Mouse (Mus musculus) olfactory bulb, adult 2 months (tissue): Measurements from ENCODE around the gene Parvb. TPM values are rescaled to one million over a fixed set of nuclear protein-coding genes. Genes with fewer than 3 reads are reported as not detected.

Source experiments
- H3K27ac ChIP-seq: fragments of 200-500 bp; 2 replicates; pipeline ENCODE4 v1.5.1; 2012; ENCODE audit warnings: low read depth, low read length; ENCODE audit not compliant: insufficient read depth
- H3K4me1 ChIP-seq: fragments of 200-500 bp; 2 replicates; pipeline ENCODE4 v1.6.1; 2012; ENCODE audit warnings: low read length; ENCODE audit not compliant: control insufficient read depth, insufficient read depth
- H3K4me3 ChIP-seq: fragments of 200-500 bp; 2 replicates; pipeline ENCODE4 v1.5.1; 2012; ENCODE audit warnings: mild to moderate bottlenecking, low read depth, low read length, moderate library complexity; ENCODE audit not compliant: insufficient read depth
- CTCF ChIP-seq: fragments of 200-500 bp; IDR thresholded peaks from 2 replicates; pipeline ENCODE4 v1.5.1; 2012; ENCODE audit warnings: low read depth, mild to moderate bottlenecking, low read length, moderate library complexity; ENCODE audit not compliant: insufficient read depth
- POLR2A ChIP-seq: fragments of 200-500 bp; IDR thresholded peaks from 2 replicates; pipeline ENCODE4 v1.6.1; 2012; ENCODE audit warnings: mild to moderate bottlenecking, low read depth, low read length, moderate library complexity; ENCODE audit not compliant: insufficient read depth
- WGBS: fragments of 180-500 bp; shearing (Covaris S2); methylation state at CpG from one replicate; pipeline ENCODE4 v1.1.7; 2018; 5-methylcytosine and 5-hydroxymethylcytosine counted together
- polyA plus RNA-seq: library from polyadenylated mRNA; stranded (reverse); fragments of >200 nt; gene quantifications from 2 replicates; pipeline ENCODE4 v1.2.4, GENCODE M21; 2012; ENCODE audit warnings: low replicate concordance; ENCODE audit not compliant: missing spikeins, insufficient read depth, insufficient read length

Parvb gene
- not detected in 2 replicates for polyA plus RNA-seq

DNA sequence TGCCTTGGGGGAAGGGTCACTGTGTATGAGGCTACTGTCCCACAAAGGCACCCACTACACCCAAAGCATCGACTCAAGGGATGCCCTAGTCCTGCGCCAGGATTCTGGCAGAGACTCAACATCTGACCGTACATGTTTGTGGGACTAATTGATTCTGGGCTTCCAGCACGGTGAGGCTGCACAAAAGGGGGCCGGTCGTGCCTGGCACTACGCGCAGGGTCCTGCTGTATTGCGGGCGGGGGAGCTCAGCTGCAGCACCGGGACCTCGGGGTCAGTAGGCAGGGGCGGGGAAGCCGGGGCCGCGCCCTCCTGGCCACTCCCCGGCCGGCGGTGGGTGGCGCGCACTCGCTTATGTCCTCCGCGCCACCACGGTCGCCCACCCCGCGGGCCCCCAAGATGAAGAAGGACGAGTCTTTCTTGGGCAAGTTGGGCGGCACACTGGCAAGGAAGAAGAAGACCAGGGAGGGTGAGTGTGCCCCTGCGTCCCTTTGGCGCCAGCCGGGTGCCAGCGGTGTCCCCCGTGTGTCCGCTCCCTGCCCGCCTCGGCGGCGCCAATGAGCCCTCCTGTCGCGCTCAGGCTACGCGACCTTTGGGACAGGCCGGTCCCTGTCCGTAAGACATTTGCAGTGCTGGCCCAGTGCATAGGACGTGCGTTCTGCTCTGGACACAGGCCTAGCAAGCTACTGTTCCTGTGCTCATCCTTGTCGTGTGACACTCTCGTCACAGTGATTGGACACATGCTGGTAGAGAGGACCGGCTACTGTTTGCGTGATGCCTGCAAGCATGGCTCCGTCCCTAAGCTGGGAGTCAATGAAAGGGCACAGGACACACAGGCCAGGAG lies at the start of gene Parvb:
Gene Parvb, plus strand, starts transcription at position 323 of the 841 bp plus-strand sequence.
- H3K4me1 ChIP-seq, result peaks cover 20% of the 10 kb centered on the region
- no peak for TF ChIP-seq POLR2A
- no peak for TF ChIP-seq CTCF
- WGBS, result 16% methylated on average over 52 of the region's 53 CpGs

DNA sequence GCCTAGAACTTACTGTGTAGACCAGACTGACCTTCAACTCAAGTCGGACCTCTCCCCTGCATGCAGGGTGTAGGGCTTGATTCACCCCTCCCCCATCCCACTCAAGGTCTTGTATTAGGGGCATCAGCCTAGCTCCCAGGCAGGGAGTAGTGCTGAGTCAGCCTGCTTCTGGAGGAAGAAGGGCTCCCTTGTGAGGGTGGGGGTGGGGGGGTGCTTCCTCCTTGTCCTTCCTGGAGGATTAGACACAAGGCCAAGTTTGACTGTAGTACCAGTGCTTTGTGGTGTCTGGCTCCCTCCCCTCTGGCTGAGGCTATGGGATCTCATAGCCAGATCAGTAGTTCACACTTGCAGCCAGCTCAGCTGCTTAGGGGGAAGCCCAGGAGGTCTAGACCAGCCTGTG lies 47.9 kb upstream of the Parvb start:
- no peaks in the 10 kb centered on the region; the same call in 1 of the 2 replicates for H3K4me1 ChIP-seq
- no peak overlapping the region for H3K4me3 ChIP-seq
- 50% methylated on average over 1 of the region's 1 CpGs for WGBS
- TF ChIP-seq POLR2A, result no peak
- no peak for TF ChIP-seq CTCF
- H3K27ac ChIP-seq, result no peak overlapping the region

More for the DNA sequence above, at the start of gene Parvb:
- H3K4me3 ChIP-seq, result peak within 1 kb of the TSS; percentile 39
- H3K27ac ChIP-seq, result no peak within 1 kb of the TSS

DNA sequence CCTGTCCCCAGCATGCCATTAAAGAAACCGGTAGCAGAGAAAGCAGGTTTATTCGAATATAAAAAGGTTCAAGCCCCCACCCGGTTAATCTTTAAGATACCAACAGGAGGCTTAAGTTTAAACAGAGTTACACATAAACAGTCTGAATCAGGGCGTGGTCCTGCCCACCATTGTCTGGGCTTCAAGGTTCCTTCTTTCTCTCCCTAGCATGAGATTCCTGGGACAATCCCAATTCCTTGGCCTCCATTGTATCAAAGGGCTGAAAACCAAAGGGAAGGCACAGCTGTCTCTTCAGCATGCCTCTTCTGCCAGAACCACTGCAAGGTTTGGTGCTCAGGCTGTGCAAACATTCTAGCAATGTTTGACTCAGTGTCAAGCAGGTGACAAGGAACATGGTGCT lies 45.6 kb upstream of the Parvb start:
- WGBS, result 65% methylated on average over 4 of the region's 4 CpGs
- no peak overlapping the region for H3K27ac ChIP-seq
- TF ChIP-seq POLR2A (no peak), CTCF (no peak)
- H3K4me3 ChIP-seq, result no peak overlapping the region
- no peaks in the 10 kb centered on the region; the same call in 1 of the 2 replicates for H3K4me1 ChIP-seq

DNA sequence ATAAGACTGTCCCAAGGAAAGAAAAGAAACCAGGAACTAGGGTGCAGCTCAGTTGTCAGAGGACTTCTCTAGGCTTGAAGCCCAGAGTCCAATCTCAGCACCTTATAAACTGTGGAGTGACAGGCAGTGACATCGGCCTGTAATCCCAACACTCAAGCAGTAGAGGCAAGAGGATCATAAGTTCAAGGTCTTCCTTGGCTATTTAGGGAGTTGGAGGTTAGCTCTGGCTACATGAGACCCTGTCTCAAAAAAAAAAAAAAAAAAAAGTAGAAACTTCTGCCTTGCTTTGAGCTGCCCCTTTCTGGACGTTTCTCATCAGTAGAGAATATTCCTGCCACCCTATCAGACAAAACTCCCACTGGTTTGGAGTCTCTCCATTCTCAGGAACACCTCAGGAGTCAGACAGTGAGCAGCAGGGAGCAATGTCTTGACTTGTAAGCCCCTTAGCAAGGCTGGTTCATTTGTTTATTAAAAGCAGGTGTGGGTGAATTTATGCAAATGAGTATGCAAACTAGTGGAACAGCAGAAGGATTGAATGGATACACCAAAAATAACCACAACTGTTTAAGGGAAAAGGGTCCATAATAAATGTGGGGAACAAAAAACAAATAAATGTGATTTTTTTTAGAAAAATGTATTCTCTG lies 42.8 kb upstream of the Parvb start:
- Histone ChIP-seq H3K4me1 (peaks cover 8% of the 10 kb centered on the region), H3K27ac (no peak overlapping the region), H3K4me3 (no peak overlapping the region)
- WGBS, result 65% methylated on average over 2 of the region's 2 CpGs
- no peak for TF ChIP-seq CTCF
- no peak for TF ChIP-seq POLR2A

DNA sequence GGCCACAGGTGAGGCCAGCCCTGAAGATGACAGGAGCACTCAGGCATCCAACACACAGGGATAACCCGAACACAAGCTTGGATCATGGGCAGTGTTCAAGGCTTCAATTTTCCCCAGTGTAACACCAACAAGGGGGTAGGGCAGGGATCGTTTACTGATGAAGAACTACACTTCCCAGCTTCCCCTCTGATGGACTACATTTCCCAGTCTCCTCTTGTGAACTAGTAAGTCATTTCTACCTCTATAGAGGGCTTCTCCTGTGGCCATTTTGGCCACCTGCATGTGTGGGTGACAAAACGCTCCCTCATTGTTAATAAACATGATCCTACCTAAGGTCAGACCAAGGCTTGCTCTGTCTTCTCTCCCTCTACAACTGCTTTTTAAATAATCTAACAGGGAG lies 42.0 kb upstream of the Parvb start:
- Histone ChIP-seq H3K4me1 (peaks cover 8% of the 10 kb centered on the region), H3K4me3 (no peak overlapping the region), H3K27ac (no peak overlapping the region)
- WGBS, result 44% methylated on average over 3 of the region's 3 CpGs
- no peak for TF ChIP-seq POLR2A
- TF ChIP-seq CTCF, result no peak

DNA sequence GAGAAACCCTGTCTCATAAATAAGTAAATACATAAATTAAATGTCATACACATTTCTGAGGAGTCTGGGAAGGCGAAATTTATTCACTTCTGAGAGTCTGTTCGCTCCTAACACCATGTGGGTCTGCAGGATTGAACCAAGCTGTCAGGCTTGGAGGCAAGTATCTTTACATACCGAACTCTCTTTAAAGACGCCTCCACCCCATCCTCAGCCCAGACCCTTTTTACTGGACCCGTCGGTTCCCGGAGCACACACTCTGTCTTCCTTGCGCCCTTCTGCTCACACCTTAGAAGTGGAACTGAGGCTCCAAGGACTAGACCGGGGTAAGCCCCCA lies 40.2 kb upstream of the Parvb start:
- Histone ChIP-seq H3K27ac (no peak overlapping the region), H3K4me1 (peaks cover 8% of the 10 kb centered on the region), H3K4me3 (peak overlapping the region; percentile 80)
- TF ChIP-seq CTCF (no peak), POLR2A (no peak)
- 2% methylated on average over 9 of the region's 9 CpGs for WGBS

DNA sequence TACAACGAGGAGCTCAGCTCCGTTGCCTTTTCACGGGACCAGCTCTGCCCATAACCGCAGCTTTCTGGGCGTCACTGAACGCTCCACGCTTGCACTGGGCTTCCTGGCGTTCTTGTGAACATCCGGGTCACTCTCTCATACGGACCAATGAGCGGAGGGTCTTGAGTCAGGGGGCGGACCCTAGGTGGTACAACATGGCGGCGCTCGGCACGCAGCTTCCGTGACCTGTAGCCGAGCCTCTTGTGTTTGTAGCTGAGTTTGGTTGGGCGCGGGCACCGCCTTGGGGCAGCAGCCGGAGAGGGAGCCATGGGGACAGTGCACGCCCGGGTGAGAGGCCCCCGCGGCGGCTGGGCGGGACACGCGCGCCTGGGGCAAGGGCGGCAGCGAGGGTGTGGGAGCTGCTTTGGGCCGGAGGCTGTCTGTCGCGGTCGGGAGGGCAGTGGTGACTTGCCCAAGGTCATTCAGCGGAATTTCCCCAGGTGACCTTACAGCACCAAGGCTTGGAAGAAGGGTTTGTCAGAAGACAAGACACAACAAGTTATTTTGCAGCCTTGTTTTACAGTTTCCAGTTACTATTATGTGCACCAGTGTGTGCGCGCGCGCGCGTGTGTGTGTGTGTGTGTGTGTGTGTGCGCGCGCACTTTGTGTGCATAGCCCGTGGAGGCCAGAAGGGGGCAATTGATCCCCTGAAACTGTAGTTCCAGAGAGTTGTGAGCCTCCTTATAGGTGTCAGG lies 39.6 kb upstream of the Parvb start, which contains the start of gene Samm50:
Gene Samm50, plus strand, starts transcription at position 184 of the 734 bp plus-strand sequence.
- peak within 1 kb of the TSS; percentile 80 for H3K4me3 ChIP-seq
- WGBS, result 5% methylated on average over 48 of the region's 48 CpGs
- H3K27ac ChIP-seq, result peak within 1 kb of the TSS; percentile 70
- H3K4me1 ChIP-seq, result peaks cover 8% of the 10 kb centered on the region
- TF ChIP-seq CTCF (no peak), POLR2A (peak; percentile 61)

DNA sequence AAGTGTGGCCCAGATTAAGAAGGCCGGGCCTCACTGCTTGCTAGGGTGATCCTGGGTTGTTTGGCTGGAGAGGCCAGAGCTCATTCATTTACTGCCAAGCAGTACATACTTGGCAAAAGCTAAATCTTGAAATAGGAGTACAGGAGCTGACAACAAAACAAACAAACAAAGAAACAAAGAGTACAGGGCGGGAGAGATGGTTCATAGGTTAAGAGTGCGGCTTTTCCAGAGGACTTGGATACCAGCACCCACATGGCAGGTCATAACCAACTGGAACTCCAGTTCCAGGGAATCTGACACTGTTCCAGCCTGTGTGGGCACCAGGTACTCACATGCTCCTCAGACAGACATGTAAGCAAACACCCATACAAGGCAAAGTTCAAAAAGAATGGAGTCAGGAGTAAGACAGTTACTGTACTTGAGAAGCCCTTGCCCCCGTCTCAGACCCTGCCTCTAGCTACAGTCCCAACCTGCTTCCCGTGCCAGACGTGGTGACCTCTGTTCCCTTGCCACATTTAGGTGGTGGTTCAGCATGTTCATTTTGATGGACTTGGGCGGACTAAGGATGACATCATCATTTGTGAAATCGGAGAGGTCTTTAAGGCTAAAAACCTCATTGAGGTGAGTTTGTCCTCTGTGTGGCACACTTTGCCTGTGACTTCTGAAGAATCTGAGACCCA lies 35.2 kb upstream of the Parvb start:
- Histone ChIP-seq H3K4me1 (peaks cover 5% of the 10 kb centered on the region), H3K27ac (no peak overlapping the region), H3K4me3 (no peak overlapping the region)
- TF ChIP-seq POLR2A, result no peak
- no peak for TF ChIP-seq CTCF
- WGBS, result 73% methylated on average over 8 of the region's 8 CpGs

DNA sequence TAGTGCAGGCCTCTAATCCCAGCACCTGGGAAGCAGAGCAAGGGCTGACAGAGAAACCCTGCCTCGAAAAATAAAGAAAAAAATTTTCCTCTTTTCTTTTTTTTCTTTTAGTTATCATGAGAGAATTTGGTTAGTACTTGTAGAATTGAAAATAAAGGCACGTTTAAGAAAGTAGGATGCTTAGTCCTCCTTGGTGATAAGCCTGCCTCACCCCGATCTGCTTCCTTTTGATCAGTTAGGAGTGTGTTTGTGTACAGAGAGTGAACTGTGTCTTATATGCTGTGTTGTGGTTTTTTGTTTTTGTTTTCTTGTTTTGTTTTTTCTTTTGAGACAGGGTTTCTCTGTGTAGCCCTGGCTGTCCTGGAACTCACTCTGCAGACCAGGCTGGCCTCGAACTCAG lies 24.5 kb upstream of the Parvb start:
- no peak for TF ChIP-seq CTCF
- no peak for TF ChIP-seq POLR2A
- Histone ChIP-seq H3K27ac (no peak overlapping the region), H3K4me1 (peaks cover under 1% of the 10 kb centered on the region), H3K4me3 (no peak overlapping the region)
- 93% methylated on average over 4 of the region's 4 CpGs for WGBS
